Mouse (Mus musculus): ENCODE measurements around the gene Rmi1.

- TF ChIP-seq CTCF (IDR thresholded peaks at IDR 0.05; ENCODE audit: extremely low read depth, insufficient read depth, insufficient read length, insufficient replicate concordance) = no peak
- no peak for TF ChIP-seq POLR2A (IDR thresholded peaks at IDR 0.05; ENCODE audit: low read depth, low read length)
Measured at GRCm38 (mm10) chr13:58366373-58366772, 35.7 kb upstream of the Rmi1 start.

Data from spleen, adult 2 months (tissue).